Mouse (Mus musculus) liver, embryonic 14.5 days (tissue): ENCODE data around the gene Olfr549.

Source experiments
- CTCF ChIP-seq: IDR thresholded peaks from 2 replicates; pipeline ENCODE4 v1.5.1; 2016; ENCODE audit warnings: antibody characterized with exemption, low read depth, control low read depth
- EP300 ChIP-seq: IDR thresholded peaks from 2 replicates; pipeline ENCODE4 v1.6.1; 2016; ENCODE audit warnings: antibody characterized with exemption, low read depth

GRCm38 (mm10) chr7:102508066-102508465 is 41.6 kb upstream of the Olfr549 start:
- TF ChIP-seq CTCF = no peak
- no peak for TF ChIP-seq EP300
